Mouse (Mus musculus) natural killer cell, adult 2 months (primary cell): ENCODE results near the gene Htr5a.
A peak's percentile ranks its signal among the peaks of the same experiment; 100 is the strongest.

ENCODE experiments used
- DNase-seq, 2 experiments: peaks; one replicate each; pipeline ENCODE4 v3.0.0; 2022; ENCODE audit warnings: low spot score in 2 of 2

Htr5a gene

GRCm38 (mm10) chr5:27841701-27842295 lies at the start of gene Htr5a:
Gene Htr5a (plus strand): TSS chr5:27842149.
- no peak for DNase-seq

- DNase-seq: no peak
Observed at GRCm38 (mm10) chr5:27792173-27792470, 49.8 kb upstream of the Htr5a start.

GRCm38 (mm10) chr5:27792531-27793205 lies 49.3 kb upstream of the Htr5a start:
- no peak for DNase-seq

- DNase-seq: peak; percentile 82 to 87
Observed at GRCm38 (mm10) chr5:27793923-27794322, 48.0 kb upstream of the Htr5a start.

- DNase-seq: no peak
Observed at GRCm38 (mm10) chr5:27814282-27814681, 27.7 kb upstream of the Htr5a start.

- no peak for DNase-seq
Observed at GRCm38 (mm10) chr5:27818840-27819672, 22.9 kb upstream of the Htr5a start.

GRCm38 (mm10) chr5:27821161-27821560 lies 20.8 kb upstream of the Htr5a start:
- DNase-seq: no peak

- no peak for DNase-seq
Observed at GRCm38 (mm10) chr5:27827971-27828370, 14.0 kb upstream of the Htr5a start.

GRCm38 (mm10) chr5:27835096-27835495 lies 6.9 kb upstream of the Htr5a start:
- DNase-seq: no peak

GRCm38 (mm10) chr5:27838061-27838460 lies 3.9 kb upstream of the Htr5a start:
- no peak for DNase-seq

GRCm38 (mm10) chr5:27842671-27843320 lies 847 bp downstream of the Htr5a start:
- DNase-seq: no peak

- DNase-seq: no peak
Observed at GRCm38 (mm10) chr5:27846979-27847378, 5.0 kb downstream of the Htr5a start.

GRCm38 (mm10) chr5:27854290-27854689 lies 12.3 kb downstream of the Htr5a start:
- no peak for DNase-seq

- no peak for DNase-seq
Observed at GRCm38 (mm10) chr5:27855726-27856125, 13.8 kb downstream of the Htr5a start.

- no peak for DNase-seq
Observed at GRCm38 (mm10) chr5:27873240-27874082, 31.5 kb downstream of the Htr5a start.

- no peak for DNase-seq
Observed at GRCm38 (mm10) chr5:27874211-27874610, 32.3 kb downstream of the Htr5a start.

GRCm38 (mm10) chr5:27875341-27876105 lies 33.6 kb downstream of the Htr5a start:
- DNase-seq: no peak

- DNase-seq: no peak
Observed at GRCm38 (mm10) chr5:27878356-27878755, 36.4 kb downstream of the Htr5a start.

- DNase-seq: no peak
Observed at GRCm38 (mm10) chr5:27879726-27880125, 37.8 kb downstream of the Htr5a start.

- DNase-seq: no peak
Observed at GRCm38 (mm10) chr5:27880329-27881036, 38.5 kb downstream of the Htr5a start.
